Comparison of ENCODE assay signal across 47 mouse cellular contexts in the genomic region with DNA sequence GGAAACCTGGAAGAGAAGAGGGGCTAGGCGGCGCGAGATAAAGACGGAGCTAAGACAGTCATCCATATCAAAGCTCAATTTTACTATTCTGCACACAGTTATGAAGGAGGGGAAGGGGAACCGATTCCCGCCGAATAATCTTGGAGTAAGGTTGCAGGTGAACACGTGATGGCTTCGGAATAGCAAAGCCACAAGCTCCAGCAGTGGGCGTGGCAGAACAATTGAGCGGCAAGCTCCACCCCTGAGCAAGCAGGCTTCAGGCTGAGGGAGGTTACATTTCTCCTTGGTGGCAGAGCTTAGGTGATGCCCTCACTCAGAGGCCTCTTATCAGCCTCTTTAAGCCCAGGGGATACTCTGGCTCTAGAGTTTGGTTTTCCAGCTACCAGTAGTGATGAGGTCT. TPM values are rescaled to one million over a fixed set of nuclear protein-coding genes. Genes with fewer than 3 reads are reported as not detected.
"Had no signal": no experiment of that assay in that cellular context is flagged by ENCODE, and none has a peak within 500 bp of the region (broad histone marks: within the 10 kb centered on the region; RNA-seq: fewer than 3 reads in every experiment).

No protein-coding gene starts in this region.

- H3K4me2 ChIP-seq: limb, embryonic 12.5 days; limb, embryonic 13.5 days; limb, embryonic 15.5 days; liver, embryonic 11.5 days; liver, embryonic 12.5 days; liver, embryonic 13.5 days; liver, embryonic 15.5 days; lung, embryonic 14.5 days; lung, embryonic 15.5 days; midbrain, embryonic 11.5 days; midbrain, embryonic 12.5 days; midbrain, embryonic 13.5 days; midbrain, embryonic 15.5 days; neural tube, embryonic 12.5 days had no signal

- DNase-seq: left cerebral cortex, postnatal 4 days; liver; liver, embryonic 13.5 days; liver, postnatal 0 days; lung, adult 18-20 months; lung, adult 2 months; lung, embryonic 14.5 days; lung, postnatal 10 days; lung, postnatal 14 days; lung, postnatal 36 days; lung, postnatal 4 days; midbrain, embryonic 14.5 days had no signal

- H3K27me3 ChIP-seq: limb, embryonic 12.5 days; limb, embryonic 13.5 days; limb, embryonic 15.5 days; liver, embryonic 12.5 days; liver, embryonic 13.5 days; liver, embryonic 15.5 days; lung, embryonic 15.5 days; megakaryocyte, embryonic 14.5 days; midbrain, embryonic 12.5 days; midbrain, embryonic 13.5 days; midbrain, embryonic 15.5 days; neural tube, embryonic 12.5 days had no signal

- H3K9ac ChIP-seq: limb, embryonic 12.5 days; limb, embryonic 13.5 days; limb, embryonic 15.5 days; liver, embryonic 12.5 days; liver, embryonic 13.5 days; liver, embryonic 14.5 days; liver, embryonic 15.5 days; liver, postnatal 0 days; lung, embryonic 14.5 days; lung, embryonic 15.5 days; midbrain, embryonic 12.5 days; midbrain, embryonic 13.5 days; midbrain, embryonic 15.5 days; neural tube, embryonic 12.5 days had no signal

- H3K27ac ChIP-seq: limb, embryonic 10.5 days; limb, embryonic 12.5 days; limb, embryonic 13.5 days; limb, embryonic 15.5 days; liver, embryonic 12.5 days; liver, embryonic 13.5 days; liver, embryonic 14.5 days; liver, embryonic 15.5 days; lung, embryonic 15.5 days; macrophage; midbrain, embryonic 10.5 days; midbrain, embryonic 12.5 days; midbrain, embryonic 13.5 days; midbrain, embryonic 15.5 days; neural tube, embryonic 12.5 days had no signal

- ATAC-seq: liver, embryonic 12.5 days; liver, postnatal 0 days; lung, postnatal 0 days; midbrain, embryonic 13.5 days; midbrain, embryonic 15.5 days; midbrain, embryonic 16.5 days had no signal

- H3K9me3 ChIP-seq: limb, embryonic 10.5 days; limb, embryonic 15.5 days; liver, embryonic 12.5 days; liver, embryonic 15.5 days; lung, embryonic 15.5 days; midbrain, embryonic 12.5 days; midbrain, embryonic 15.5 days had no signal

- H3K4me3 ChIP-seq: limb, embryonic 10.5 days; limb, embryonic 12.5 days; limb, embryonic 13.5 days; limb, embryonic 15.5 days; liver, embryonic 12.5 days; liver, embryonic 13.5 days; liver, embryonic 15.5 days; lung, embryonic 15.5 days; megakaryocyte, embryonic 14.5 days; midbrain, embryonic 10.5 days; midbrain, embryonic 12.5 days; midbrain, embryonic 13.5 days; midbrain, embryonic 15.5 days; myocyte; neural tube, embryonic 12.5 days had no signal

- H3K4me1 ChIP-seq: limb, embryonic 10.5 days; limb, embryonic 12.5 days; limb, embryonic 13.5 days; limb, embryonic 15.5 days; liver, embryonic 12.5 days; liver, embryonic 13.5 days; liver, embryonic 15.5 days; lung, embryonic 15.5 days; megakaryocyte, embryonic 14.5 days; midbrain, embryonic 10.5 days; midbrain, embryonic 12.5 days; midbrain, embryonic 13.5 days; midbrain, embryonic 15.5 days; neural tube, embryonic 12.5 days had no signal

- H3K36me3 ChIP-seq: limb, embryonic 10.5 days; limb, embryonic 12.5 days; limb, embryonic 13.5 days; limb, embryonic 15.5 days; liver, embryonic 12.5 days; liver, embryonic 13.5 days; liver, embryonic 15.5 days; lung, embryonic 15.5 days; midbrain, embryonic 10.5 days; midbrain, embryonic 12.5 days; midbrain, embryonic 13.5 days; midbrain, embryonic 15.5 days; neural tube, embryonic 12.5 days had no signal

RNA-seq across cellular contexts. Expression of a gene that starts 24.8 kb away (rescaled TPM):
- total RNA-seq: left cerebral cortex, postnatal 10 days; left cerebral cortex, postnatal 14 days; left cerebral cortex, postnatal 25 days; left cerebral cortex, postnatal 36 days; left cerebral cortex, postnatal 4 days; liver, adult 2 months; megakaryocyte progenitor cell, adult 5-6 weeks; megakaryocyte, adult 5-6 weeks; megakaryocyte-erythroid progenitor cell, adult 5-6 weeks; midbrain, postnatal 0 days; monocyte, adult 5-6 weeks had no signal
- polyA plus RNA-seq: limb, embryonic 10.5 days; limb, embryonic 11.5 days; limb, embryonic 12.5 days; limb, embryonic 13.5 days; limb, embryonic 14.5 days; limb, embryonic 15.5 days; liver, adult 2 months; liver, embryonic 11.5 days; liver, embryonic 12.5 days; liver, embryonic 13.5 days; liver, embryonic 14.5 days; liver, embryonic 15.5 days; liver, embryonic 16.5 days; liver, postnatal 0 days; lung, adult 2 months; lung, embryonic 14.5 days; lung, embryonic 15.5 days; lung, embryonic 16.5 days; lung, postnatal 0 days; macrophage; midbrain, embryonic 10.5 days; midbrain, embryonic 12.5 days; midbrain, embryonic 13.5 days; midbrain, embryonic 14.5 days; midbrain, embryonic 15.5 days; midbrain, embryonic 16.5 days; midbrain, postnatal 0 days; myocyte; neural tube, embryonic 11.5 days; neural tube, embryonic 12.5 days had no signal

RNA-seq across cellular contexts. Expression of a gene that starts 45.9 kb away (rescaled TPM):
- total RNA-seq: left cerebral cortex, postnatal 10 days; left cerebral cortex, postnatal 14 days; left cerebral cortex, postnatal 25 days; left cerebral cortex, postnatal 36 days; left cerebral cortex, postnatal 4 days; liver, adult 2 months; megakaryocyte progenitor cell, adult 5-6 weeks; megakaryocyte, adult 5-6 weeks; megakaryocyte-erythroid progenitor cell, adult 5-6 weeks; monocyte, adult 5-6 weeks had no signal
- polyA plus RNA-seq: limb, embryonic 10.5 days; limb, embryonic 11.5 days; limb, embryonic 12.5 days; limb, embryonic 13.5 days; liver, adult 2 months; liver, embryonic 11.5 days; liver, embryonic 12.5 days; liver, embryonic 13.5 days; liver, embryonic 14.5 days; liver, embryonic 15.5 days; liver, embryonic 16.5 days; liver, postnatal 0 days; lung, embryonic 14.5 days; lung, embryonic 15.5 days; lung, embryonic 16.5 days; macrophage; midbrain, embryonic 10.5 days; myocyte; neural tube, embryonic 11.5 days had no signal
